Mouse (Mus musculus) skeletal muscle tissue, adult 2 months (tissue): ENCODE data around the gene Gm20605.
"Not testable (repeated sequence)": the region's sequence is repeated elsewhere in the genome, so short reads cannot be mapped to it uniquely, and the experiment has no call there.

ENCODE experiments used
- DNase-seq: peaks from one replicate; pipeline ENCODE4 v3.0.0-alpha.2; 2012; ENCODE audit warnings: low read depth, low spot score

Gene Gm20605

DNA sequence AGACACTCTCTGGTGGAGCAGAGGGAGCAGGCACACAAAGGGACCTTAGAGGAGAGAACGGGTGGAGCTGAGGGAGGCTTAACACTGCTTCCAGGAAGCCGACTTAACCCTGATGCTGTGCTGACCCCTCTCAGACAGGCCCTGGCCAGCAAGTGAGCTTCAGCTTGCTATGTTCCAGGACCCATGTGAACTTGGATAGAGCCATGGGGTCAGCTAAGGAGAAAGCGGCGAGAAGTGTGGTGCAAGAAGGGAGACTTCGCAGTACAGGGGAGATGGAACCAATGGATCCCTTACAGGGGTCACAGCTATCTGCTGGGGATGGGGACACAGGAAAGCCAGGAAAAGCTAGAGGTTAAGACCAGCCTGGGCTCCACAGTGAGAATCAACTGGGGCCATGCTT is 15.9 kb upstream of the Gm20605 start:
- DNase-seq = no peak

- DNase-seq = no peak
Observed at GRCm38 (mm10) chr5:137613550-137613949, 15.4 kb upstream of the Gm20605 start, which contains the start of gene Pcolce. Pcolce (minus strand) TSS chr5:137613784.

GRCm38 (mm10) chr5:137614921-137615320 is 14.1 kb upstream of the Gm20605 start:
- not testable (repeated sequence) for DNase-seq

- DNase-seq = no peak
Observed at GRCm38 (mm10) chr5:137615347-137615746, 13.6 kb upstream of the Gm20605 start.

GRCm38 (mm10) chr5:137623937-137624530 is 4.9 kb upstream of the Gm20605 start:
- no peak for DNase-seq

- DNase-seq = no peak
Observed at GRCm38 (mm10) chr5:137627991-137628390, 984 bp upstream of the Gm20605 start.

GRCm38 (mm10) chr5:137629306-137629721 is 339 bp downstream of the Gm20605 start:
- DNase-seq = no peak

DNA sequence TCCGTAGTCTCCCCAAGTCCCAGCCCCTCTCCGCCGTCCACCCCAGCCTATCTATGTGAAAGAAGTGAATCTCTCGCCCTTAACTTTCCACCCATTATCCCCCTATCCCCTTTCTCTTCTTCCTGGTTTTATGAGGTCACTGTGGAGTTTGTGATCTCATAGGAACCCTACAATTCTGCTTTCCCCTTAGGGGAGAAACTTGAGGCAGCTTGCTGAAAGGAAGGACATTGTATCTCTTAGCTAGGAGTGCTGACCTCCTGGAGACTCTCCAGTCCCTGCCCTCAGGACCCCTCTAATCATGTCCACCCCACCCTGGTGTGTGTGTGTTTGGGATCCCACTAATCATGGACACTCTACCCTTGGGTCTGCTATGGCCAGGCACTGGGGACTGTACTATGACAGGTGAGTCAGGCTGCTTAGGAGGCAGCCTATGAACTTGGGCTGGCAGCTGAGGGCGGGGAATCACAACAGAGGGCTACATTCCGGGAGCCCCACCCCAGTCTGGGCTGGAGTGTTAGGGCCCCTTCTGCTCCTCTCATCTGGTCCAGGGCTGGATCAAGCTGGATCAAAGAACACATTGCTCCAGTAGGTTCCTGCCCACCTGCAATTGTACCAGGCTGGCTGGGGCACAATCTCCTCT is 1.1 kb downstream of the Gm20605 start:
- DNase-seq = no peak

GRCm38 (mm10) chr5:137630602-137631001 is 1.6 kb downstream of the Gm20605 start:
- DNase-seq = no peak

GRCm38 (mm10) chr5:137631171-137631570 is 2.2 kb downstream of the Gm20605 start:
- no peak for DNase-seq

GRCm38 (mm10) chr5:137631591-137631990 is 2.6 kb downstream of the Gm20605 start:
- no peak for DNase-seq

DNA sequence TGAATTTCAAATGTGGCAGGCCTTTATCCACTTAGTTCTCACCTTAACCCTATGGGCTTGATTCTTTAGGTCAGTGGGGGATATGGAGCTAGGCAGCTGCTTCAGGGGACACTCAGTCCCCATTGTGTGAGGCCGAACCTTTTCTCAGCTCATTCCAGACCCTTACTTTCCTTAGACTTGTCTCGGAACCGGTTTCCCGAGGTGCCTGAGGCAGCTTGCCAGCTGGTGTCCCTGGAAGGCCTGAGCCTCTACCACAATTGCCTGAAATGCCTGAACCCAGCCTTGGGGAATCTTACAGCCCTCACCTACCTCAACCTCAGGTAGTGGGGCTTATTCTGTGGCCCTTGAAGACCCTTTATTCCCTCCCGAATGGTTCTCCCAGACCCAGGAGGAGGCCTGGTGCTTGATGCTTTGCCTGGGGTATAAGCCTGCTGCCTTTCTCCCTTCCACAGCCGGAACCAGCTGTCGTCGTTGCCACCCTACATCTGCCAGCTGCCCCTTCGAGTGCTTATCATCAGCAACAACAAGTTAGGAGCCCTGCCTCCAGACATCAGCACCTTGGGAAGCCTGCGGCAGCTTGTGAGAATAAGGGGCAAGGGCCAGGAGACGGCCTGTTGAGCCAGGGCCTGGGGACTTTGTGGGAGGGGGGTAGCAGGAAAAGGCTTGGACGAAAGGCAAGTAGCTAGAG is 4.6 kb downstream of the Gm20605 start:
- no peak for DNase-seq

DNA sequence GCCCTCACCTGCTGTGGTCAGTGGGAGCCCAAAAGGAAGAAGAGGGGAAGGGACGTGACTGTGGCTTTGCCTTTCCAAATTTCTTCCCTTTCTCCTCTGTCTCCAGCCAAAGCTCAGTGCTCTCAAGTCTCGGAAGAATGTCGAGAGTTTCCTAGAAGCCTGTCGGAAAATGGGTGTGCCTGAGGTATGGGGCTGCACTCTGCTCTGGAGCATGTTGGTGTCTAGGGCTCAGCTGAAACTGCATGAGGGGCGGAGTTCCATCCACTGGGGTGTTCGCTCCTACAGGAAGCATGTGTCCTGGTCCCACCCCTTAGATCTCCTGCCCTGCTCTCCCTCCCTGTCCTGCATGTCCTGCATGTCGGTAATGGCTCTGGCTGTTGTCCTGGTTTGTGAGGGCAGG is 10.5 kb downstream of the Gm20605 start:
- DNase-seq = no peak

- no peak for DNase-seq
Observed at GRCm38 (mm10) chr5:137641054-137641453, 12.1 kb downstream of the Gm20605 start, which contains the start of gene Sap25. Sap25 (plus strand) TSS chr5:137641334.

- no peak for DNase-seq
Observed at GRCm38 (mm10) chr5:137642886-137643285, 13.9 kb downstream of the Gm20605 start.

DNA sequence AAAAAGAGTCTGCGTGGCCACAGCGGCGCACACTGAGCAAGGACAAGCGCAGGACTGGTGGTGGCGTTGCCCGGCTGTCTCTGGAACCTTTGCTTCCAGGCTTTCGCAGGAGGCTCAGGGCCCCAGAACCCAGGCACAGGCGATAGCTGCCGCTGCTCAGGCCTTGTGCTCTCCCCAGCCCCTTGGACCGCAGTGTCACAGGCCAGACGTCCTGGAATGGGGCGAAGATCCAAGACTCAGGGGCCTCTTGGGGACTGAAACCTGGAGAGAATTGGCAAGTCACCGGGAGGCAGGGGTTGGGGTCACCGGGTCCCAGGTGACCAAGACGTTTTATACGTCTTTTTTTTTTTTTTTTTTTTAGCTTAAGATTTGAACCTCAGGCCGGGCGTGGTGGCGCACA is 15.5 kb downstream of the Gm20605 start:
- no peak for DNase-seq

DNA sequence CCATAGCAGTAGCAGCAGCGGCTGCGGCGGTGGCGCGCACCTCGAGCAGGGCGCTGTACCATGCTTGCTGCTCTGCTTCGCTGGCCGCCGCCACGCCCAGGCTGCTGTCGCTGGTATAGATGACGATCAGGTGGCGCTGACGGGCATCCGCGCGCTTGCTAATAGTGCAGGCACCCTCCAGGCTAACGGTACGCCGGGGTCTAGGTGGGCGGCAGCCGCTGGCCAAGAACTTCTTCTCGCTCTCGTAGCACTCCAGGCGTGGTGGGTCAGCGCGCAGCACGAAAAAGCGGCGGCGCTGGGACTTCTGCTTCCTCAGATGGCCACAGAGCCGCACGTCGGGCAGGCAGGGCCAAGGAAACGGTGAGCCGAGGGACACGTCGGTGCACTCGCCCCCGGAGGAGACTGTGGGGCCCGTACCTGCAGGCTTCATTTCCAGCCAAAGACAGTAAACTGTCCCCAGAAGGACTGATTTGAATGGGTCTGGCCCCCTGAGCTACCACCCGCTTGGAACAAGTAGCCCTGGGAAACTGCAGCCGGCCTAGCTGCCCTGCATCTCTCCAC is 16.2 kb downstream of the Gm20605 start:
- DNase-seq = no peak

DNA sequence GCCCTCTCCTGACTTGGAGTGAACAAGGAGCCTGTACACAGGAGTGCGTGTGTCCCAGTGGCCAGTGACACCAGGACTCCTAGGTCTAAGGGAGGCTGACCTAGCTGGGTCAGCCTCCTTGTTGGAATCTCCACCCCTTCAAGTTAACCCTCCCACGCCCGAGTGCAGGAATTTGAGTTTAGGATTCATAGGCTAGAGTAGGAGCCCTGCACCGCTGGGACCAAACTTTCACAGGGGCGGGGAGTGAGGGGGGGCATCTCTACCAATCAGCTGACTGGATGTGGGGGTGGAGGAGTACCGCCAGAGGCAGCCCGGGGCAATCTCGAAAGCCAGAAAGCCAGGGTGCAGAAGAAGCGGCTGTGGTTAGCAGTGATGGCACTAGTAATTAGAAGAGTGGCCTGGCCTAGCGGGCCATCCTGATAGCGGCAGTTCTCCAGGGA is 16.7 kb downstream of the Gm20605 start, which contains the start of gene Irs3:
Irs3 (minus strand) TSS at position 63 of the 440 bp plus-strand sequence.
- peak; percentile 57 for DNase-seq

DNA sequence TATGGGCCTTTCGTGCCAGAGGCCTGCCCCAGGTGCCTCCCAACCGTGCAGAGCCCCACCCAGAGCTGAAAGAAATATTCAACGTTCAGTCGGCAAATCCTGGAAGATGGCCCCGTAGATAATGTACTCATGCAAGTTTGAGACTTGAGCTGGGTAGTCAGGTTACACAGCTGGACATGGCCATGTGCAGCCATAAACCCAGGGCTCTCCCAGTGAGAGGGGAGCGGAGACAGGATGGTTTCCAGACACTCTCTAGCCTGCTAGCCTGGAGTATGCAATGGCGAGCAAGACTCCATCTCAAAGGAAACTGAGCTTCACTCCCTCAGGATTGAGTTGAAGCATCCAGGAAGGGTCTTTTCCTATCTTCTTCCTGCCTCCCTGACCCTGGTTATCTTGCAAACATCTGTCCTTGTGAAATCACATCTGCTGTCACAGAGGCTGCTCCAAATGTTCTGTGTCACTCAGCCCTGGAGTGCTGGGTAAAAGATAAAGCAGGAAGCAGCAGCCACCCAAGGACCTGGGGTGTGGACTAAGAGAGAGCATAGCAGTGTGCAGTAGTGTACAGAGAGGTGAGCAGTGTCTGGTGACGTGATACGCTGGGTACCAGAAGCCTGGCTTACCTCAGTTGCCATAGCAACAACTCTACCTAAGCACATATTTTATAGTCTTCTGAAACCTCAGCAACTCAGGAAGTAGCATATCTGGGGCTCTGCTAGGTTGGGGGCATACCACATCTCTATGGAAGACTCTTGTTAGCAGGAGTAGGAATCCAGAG is 19.0 kb downstream of the Gm20605 start:
- no peak for DNase-seq

- DNase-seq = no peak
Observed at GRCm38 (mm10) chr5:137649251-137649650, 20.3 kb downstream of the Gm20605 start.
